ENCODE assay signal across 10 mouse cellular contexts in genomic region chr5:102766311-102767057, GRCm38 (mm10).
DNase-seq lines count a peak whose midpoint lies in the region; ATAC-seq and TF ChIP-seq lines count a peak whose summit lies in the region.
"Had no signal": no experiment of that assay in that cellular context is flagged by ENCODE, and none has a peak within 500 bp of the region (broad histone marks: within the 10 kb centered on the region; RNA-seq: fewer than 3 reads in every experiment).

No protein-coding gene starts in this region.

- H3K36me3 ChIP-seq in heart, embryonic 11.5 days (ENCODE audit: control insufficient read depth, insufficient read depth, low read length) = no peaks in the 10 kb centered on the region
- no peaks in the 10 kb centered on the region for H3K36me3 ChIP-seq in embryonic facial prominence, embryonic 11.5 days (replicated peaks; ENCODE audit: control insufficient read depth, insufficient read depth, low read depth, low read length)
- no peaks in the 10 kb centered on the region for H3K36me3 ChIP-seq in liver, embryonic 13.5 days
- no peaks in the 10 kb centered on the region for H3K36me3 ChIP-seq in thymus, adult 2 months (ENCODE audit: control insufficient read depth, insufficient read depth, low read length)
- H3K36me3 ChIP-seq in forebrain, embryonic 16.5 days (ENCODE audit: control insufficient read depth, insufficient read depth) = no peaks in the 10 kb centered on the region
- H3K36me3 ChIP-seq: embryonic facial prominence, embryonic 13.5 days; limb, embryonic 15.5 days had no signal

- no peak for TF ChIP-seq CTCF in thymus, adult 2 months (IDR thresholded peaks at IDR 0.05; ENCODE audit: borderline replicate concordance, control insufficient read depth, extremely low read depth, insufficient read depth, low read length, poor library complexity)

- no peak for TF ChIP-seq POLR2A in thymus, adult 2 months (IDR thresholded peaks at IDR 0.05; ENCODE audit: control insufficient read depth, extremely low read depth, insufficient read depth, low read length, poor library complexity)

- no peak overlapping the region for H3K4me2 ChIP-seq in heart, embryonic 11.5 days
- no peak overlapping the region for H3K4me2 ChIP-seq in embryonic facial prominence, embryonic 11.5 days (ENCODE audit: low read depth, low read length)
- H3K4me2 ChIP-seq in liver, embryonic 13.5 days = no peak overlapping the region
- H3K4me2 ChIP-seq in forebrain, embryonic 16.5 days (ENCODE audit: low read length) = no peak overlapping the region
- H3K4me2 ChIP-seq: embryonic facial prominence, embryonic 13.5 days; limb, embryonic 15.5 days had no signal

- no peak overlapping the region for H3K4me3 ChIP-seq in heart, embryonic 11.5 days (ENCODE audit: low read depth, low read length)
- no peak overlapping the region for H3K4me3 ChIP-seq in embryonic facial prominence, embryonic 11.5 days (ENCODE audit: low read depth, low read length)
- H3K4me3 ChIP-seq in liver, embryonic 13.5 days (replicated peaks) = no peak overlapping the region
- no peak overlapping the region for H3K4me3 ChIP-seq in thymus, adult 2 months (ENCODE audit: control insufficient read depth, insufficient read depth, low read length)
- H3K4me3 ChIP-seq in forebrain, embryonic 16.5 days (replicated peaks; ENCODE audit: low read length) = no peak overlapping the region
- H3K4me3 ChIP-seq: embryonic facial prominence, embryonic 13.5 days; limb, embryonic 15.5 days had no signal

- ATAC-seq in heart, embryonic 11.5 days (replicated peaks; ENCODE audit: insufficient number of reproducible peaks, low FRiP score, low TSS enrichment) = no peak
- ATAC-seq in embryonic facial prominence, embryonic 11.5 days (replicated peaks; ENCODE audit: insufficient number of reproducible peaks, low FRiP score, low TSS enrichment, low read depth) = no peak
- no peak for ATAC-seq in liver, embryonic 13.5 days (ENCODE audit: low read depth)
- no peak for ATAC-seq in forebrain, embryonic 16.5 days

- H3K9me3 ChIP-seq in heart, embryonic 11.5 days (replicated peaks; ENCODE audit: control insufficient read depth, low read length) = no peaks in the 10 kb centered on the region
- no peaks in the 10 kb centered on the region for H3K9me3 ChIP-seq in embryonic facial prominence, embryonic 11.5 days (replicated peaks; ENCODE audit: control insufficient read depth, low read length)
- H3K9me3 ChIP-seq in liver, embryonic 13.5 days (replicated peaks) = no peaks in the 10 kb centered on the region
- H3K9me3 ChIP-seq in forebrain, embryonic 16.5 days (ENCODE audit: control insufficient read depth, low read length) = no peaks in the 10 kb centered on the region
- H3K9me3 ChIP-seq: embryonic facial prominence, embryonic 13.5 days; limb, embryonic 15.5 days had no signal

- no peak overlapping the region for H3K27ac ChIP-seq in heart, embryonic 11.5 days (ENCODE audit: low read depth, low read length)
- no peak overlapping the region for H3K27ac ChIP-seq in embryonic facial prominence, embryonic 11.5 days (replicated peaks; ENCODE audit: low read depth, low read length)
- no peak overlapping the region for H3K27ac ChIP-seq in liver, embryonic 13.5 days
- no peak overlapping the region for H3K27ac ChIP-seq in thymus, adult 2 months (ENCODE audit: control insufficient read depth, insufficient read depth, low read length)
- no peak overlapping the region for H3K27ac ChIP-seq in forebrain, embryonic 16.5 days (ENCODE audit: low read length)
- H3K27ac ChIP-seq: embryonic facial prominence, embryonic 13.5 days had no signal

- no peak overlapping the region for H3K9ac ChIP-seq in heart, embryonic 11.5 days (ENCODE audit: low read depth, low read length)
- H3K9ac ChIP-seq in embryonic facial prominence, embryonic 11.5 days (replicated peaks; ENCODE audit: low read length) = no peak overlapping the region
- H3K9ac ChIP-seq in liver, embryonic 13.5 days = no peak overlapping the region
- H3K9ac ChIP-seq in forebrain, embryonic 16.5 days (replicated peaks; ENCODE audit: low read depth, low read length) = no peak overlapping the region
- H3K9ac ChIP-seq: embryonic facial prominence, embryonic 13.5 days; limb, embryonic 15.5 days had no signal

- H3K4me1 ChIP-seq in heart, embryonic 11.5 days (ENCODE audit: control insufficient read depth, insufficient read depth, low read length) = peaks cover 9% of the 10 kb centered on the region
- no peaks in the 10 kb centered on the region for H3K4me1 ChIP-seq in embryonic facial prominence, embryonic 11.5 days (ENCODE audit: control insufficient read depth, insufficient read depth, low read length)
- H3K4me1 ChIP-seq in liver, embryonic 13.5 days (replicated peaks) = no peaks in the 10 kb centered on the region
- H3K4me1 ChIP-seq in thymus, adult 2 months (replicated peaks; ENCODE audit: control insufficient read depth, insufficient read depth, low read length) = no peaks in the 10 kb centered on the region
- H3K4me1 ChIP-seq in forebrain, embryonic 16.5 days (replicated peaks; ENCODE audit: control insufficient read depth, insufficient read depth, low read length) = no peaks in the 10 kb centered on the region

- H3K27me3 ChIP-seq in heart, embryonic 11.5 days (ENCODE audit: control insufficient read depth, insufficient read depth, low read length) = no peaks in the 10 kb centered on the region
- H3K27me3 ChIP-seq in embryonic facial prominence, embryonic 11.5 days (ENCODE audit: control insufficient read depth, insufficient read depth, low read length) = no peaks in the 10 kb centered on the region
- H3K27me3 ChIP-seq in liver, embryonic 13.5 days = no peaks in the 10 kb centered on the region
- H3K27me3 ChIP-seq in thymus, adult 2 months (ENCODE audit: control insufficient read depth, insufficient read depth, low read length) = no peaks in the 10 kb centered on the region
- H3K27me3 ChIP-seq in forebrain, embryonic 16.5 days (replicated peaks; ENCODE audit: control insufficient read depth, insufficient read depth, low read length) = no peaks in the 10 kb centered on the region
- H3K27me3 ChIP-seq: embryonic facial prominence, embryonic 13.5 days; limb, embryonic 15.5 days had no signal

- WGBS in heart, embryonic 11.5 days (ENCODE audit: insufficient replicate concordance) = 83% methylated on average over 6 of the region's 6 CpGs
- 76% methylated on average over 6 of the region's 6 CpGs for WGBS in embryonic facial prominence, embryonic 11.5 days
- WGBS in liver, embryonic 13.5 days (ENCODE audit: insufficient replicate concordance) = 55% methylated on average over 6 of the region's 6 CpGs
- WGBS in thymus, adult 2 months = 79% methylated on average over 6 of the region's 6 CpGs
- WGBS in forebrain, embryonic 16.5 days = 73% methylated on average over 6 of the region's 6 CpGs

- DNase-seq in heart, adult 11 months = peak; percentile 55
- peak; percentile 19 for DNase-seq in urinary bladder, postnatal 25 days (ENCODE audit: low spot score)
- DNase-seq in urinary bladder, postnatal 4 days (ENCODE audit: low spot score in 2 of 2) = no peak
- peak; percentile 67 for DNase-seq in embryonic facial prominence, embryonic 11.5 days (ENCODE audit: low spot score)
- peak; percentile 13 for DNase-seq in liver, embryonic 13.5 days
- DNase-seq in thymus, adult 2 months = peak; percentile 59

Comparison
In these comparisons a context has a peak if more than half of its experiments do, and no peak if none do; other contexts are left out.
1. DNase-seq: peak in heart, adult 11 months (single experiment), urinary bladder, postnatal 25 days (single experiment), embryonic facial prominence, embryonic 11.5 days (single experiment), liver, embryonic 13.5 days (single experiment) and thymus, adult 2 months (single experiment); none in urinary bladder, postnatal 4 days (0 of 2).